9 mouse cellular contexts compared by ENCODE assay signal in the genomic region with DNA sequence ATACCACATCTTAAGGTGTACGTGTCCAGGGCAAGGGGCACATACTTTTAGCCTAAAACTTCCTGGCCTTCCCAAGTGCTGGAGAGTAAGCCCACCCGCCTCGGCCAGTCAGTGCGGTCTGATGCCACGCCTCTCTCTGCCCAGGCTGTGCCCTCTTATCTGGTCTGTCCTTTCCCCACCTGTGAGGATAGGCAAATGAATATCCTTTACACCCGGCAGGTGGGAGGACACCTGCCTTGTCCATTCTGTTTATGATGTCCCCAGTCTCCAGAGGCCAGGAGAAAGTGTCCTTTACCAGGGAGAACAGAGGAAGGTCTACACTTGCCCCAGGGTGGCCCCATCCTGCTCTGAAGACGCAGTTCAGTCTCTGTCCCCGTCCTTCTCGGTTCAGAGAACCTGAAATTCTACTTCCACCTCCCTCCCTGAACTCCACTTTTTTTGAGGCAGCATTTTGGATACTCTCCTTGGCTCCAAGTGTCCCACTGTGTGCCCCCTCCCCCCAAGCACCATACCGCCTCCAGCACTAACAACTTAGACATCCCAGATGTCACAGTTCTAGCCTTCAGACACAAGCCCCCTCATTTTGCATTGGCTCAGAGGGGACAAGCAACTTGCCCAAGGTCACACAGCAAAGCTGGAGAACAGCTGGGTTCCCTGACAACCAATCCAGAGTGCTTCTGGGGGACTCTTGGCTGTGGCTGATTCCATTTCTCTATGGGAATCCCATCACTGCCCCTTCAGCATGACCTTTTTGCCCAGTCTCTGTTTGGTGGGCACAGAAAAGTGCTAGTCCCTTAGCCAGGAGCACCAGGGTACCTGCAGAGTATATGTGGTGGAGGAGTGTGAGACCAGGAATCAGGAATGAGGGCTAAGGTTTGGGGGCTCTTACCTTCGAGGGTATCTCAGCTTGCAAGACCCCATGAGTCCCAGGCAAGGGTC. TPM values are rescaled to one million over a fixed set of nuclear protein-coding genes. Genes with fewer than 3 reads are reported as not detected.
DNase-seq lines count a peak whose midpoint lies in the region; ATAC-seq and TF ChIP-seq lines count a peak whose summit lies in the region.
"Had no signal": no experiment of that assay in that cellular context is flagged by ENCODE, and none has a peak within 500 bp of the region (broad histone marks: within the 10 kb centered on the region; RNA-seq: fewer than 3 reads in every experiment).

No protein-coding gene starts in this region.

- H3K9me3 ChIP-seq in embryonic facial prominence, embryonic 15.5 days (replicated peaks): no peaks in the 10 kb centered on the region

- WGBS in embryonic facial prominence, embryonic 15.5 days: 56% methylated on average over 11 of the region's 11 CpGs

- TF ChIP-seq POLR2A in myocyte (IDR thresholded peaks at IDR 0.05; ENCODE audit: insufficient read length, low read depth): no peak

- intact Hi-C loops in left cerebral cortex, adult 2 months (cut with DNase I): no loop called here

- no peak for TF ChIP-seq CTCF in left cerebral cortex, adult 2 months (IDR thresholded peaks at IDR 0.05)

- peak; percentile 20 for ATAC-seq in frontal cortex, adult (ENCODE audit: low TSS enrichment)
- no peak for ATAC-seq in embryonic facial prominence, embryonic 15.5 days (ENCODE audit: insufficient number of reproducible peaks, low FRiP score, low TSS enrichment, low read depth)

- H3K27ac ChIP-seq in left cerebral cortex, adult 2 months: peak overlapping the region; percentile 80
- H3K27ac ChIP-seq in embryonic facial prominence, embryonic 15.5 days (replicated peaks): no peak overlapping the region

- H3K36me3 ChIP-seq in embryonic facial prominence, embryonic 15.5 days: no peaks in the 10 kb centered on the region
- no peaks in the 10 kb centered on the region for H3K36me3 ChIP-seq in myocyte (ENCODE audit: control insufficient read depth, insufficient read depth)

- H3ac ChIP-seq in myocyte (ENCODE audit: control insufficient read depth, insufficient read length): no peak overlapping the region

- no peak overlapping the region for H3K9ac ChIP-seq in embryonic facial prominence, embryonic 15.5 days

- H3K4me1 ChIP-seq in embryonic facial prominence, embryonic 15.5 days: no peaks in the 10 kb centered on the region

- no peaks in the 10 kb centered on the region for H3K79me2 ChIP-seq in myocyte (ENCODE audit: control insufficient read depth, insufficient read depth)

- DNase-seq in frontal cortex, postnatal 14 days (ENCODE audit: low spot score in 2 of 2): no peak
- no peak for DNase-seq in left cerebral cortex, adult 2 months (ENCODE audit: extremely low spot score in 1 of 2, low spot score in 2 of 2)
- DNase-seq in left cerebral cortex, adult 11 months (ENCODE audit: low spot score): no peak
- no peak for DNase-seq in lung, postnatal 25 days (ENCODE audit: low spot score)
- DNase-seq in urinary bladder, adult 2 months (ENCODE audit: low spot score): no peak

- no peak overlapping the region for H3K4me2 ChIP-seq in embryonic facial prominence, embryonic 15.5 days (replicated peaks)
- peak overlapping the region; percentile 25 for H3K4me2 ChIP-seq in myocyte (ENCODE audit: low read depth)

- peak overlapping the region; percentile 79 for H3K4me3 ChIP-seq in left cerebral cortex, adult 2 months
- H3K4me3 ChIP-seq in embryonic facial prominence, embryonic 15.5 days (replicated peaks): 0 out of 2 replicates have a peak overlapping the region, but pooled peaks have one; percentile 1
- no peak overlapping the region for H3K4me3 ChIP-seq in myocyte

- H3K27me3 ChIP-seq in embryonic facial prominence, embryonic 15.5 days: no peaks in the 10 kb centered on the region
- peaks cover 12% of the 10 kb centered on the region for H3K27me3 ChIP-seq in myocyte (ENCODE audit: control insufficient read depth, insufficient read depth, insufficient read length)

TF ChIP-seq in myocyte, 11 proteins besides CTCF, POLR2A, EP300 and RAD21:
- TF ChIP-seq TCF3 (IDR thresholded peaks at IDR 0.05; ENCODE audit: insufficient read length, low read depth) (no peak), CEBPB (IDR thresholded peaks at IDR 0.05; ENCODE audit: insufficient read depth, poor library complexity, severe bottlenecking) (no peak), TCF12 (IDR thresholded peaks at IDR 0.05; ENCODE audit: insufficient read depth, poor library complexity, severe bottlenecking) (no peak), MAX (IDR thresholded peaks at IDR 0.05; ENCODE audit: low read depth) (no peak), REST (IDR thresholded peaks at IDR 0.05; ENCODE audit: insufficient read depth, insufficient read length) (no peak), POLR2AphosphoS2 (IDR thresholded peaks at IDR 0.05; ENCODE audit: insufficient read length, low read depth) (no peak), SRF (IDR thresholded peaks at IDR 0.05; ENCODE audit: control insufficient read depth, insufficient read length, low read depth) (no peak), USF1 (IDR thresholded peaks at IDR 0.05; ENCODE audit: low read depth) (no peak), E2F4 (IDR thresholded peaks at IDR 0.05; ENCODE audit: insufficient read depth) (no peak), MYOD1 (IDR thresholded peaks at IDR 0.05; ENCODE audit: control insufficient read depth in 1 of 3, insufficient read length in 2 of 3, low read depth in 2 of 3) (no peak), MYOG (IDR thresholded peaks at IDR 0.05; ENCODE audit: control insufficient read depth in 1 of 3, insufficient read depth in 1 of 3, insufficient read length in 2 of 3, low read depth in 2 of 3) (no peak)
TF ChIP-seq in myocyte: peak in this region for 0.

RNA-seq across cellular contexts. Expression of gene Inpp5j, which starts 0.6 kb away (rescaled TPM):
- total RNA-seq in left cerebral cortex, adult 2 months (2021): 10 to 100 TPM; 54.0 to 57.8 TPM
- 1.7 and 1.9 TPM in 2 replicates for polyA plus RNA-seq in embryonic facial prominence, embryonic 15.5 days (2015; fragmentation: Nextera tagmentation; extraction: Ambion mirVana)
- polyA plus RNA-seq in myocyte (2012; fragmentation: generic; extraction: Trizol): 5.8 TPM
- 0.70 and 1.5 TPM in 2 replicates for polyA plus RNA-seq in urinary bladder, adult 2 months (2012; rRNA removed)
- total RNA-seq: common myeloid progenitor, adult 5-6 weeks had no signal

RNA-seq across cellular contexts. Expression of gene Selenom, which starts 10.5 kb away (rescaled TPM):
- 100 to 1,000 TPM; 135 to 138 TPM for total RNA-seq in left cerebral cortex, adult 2 months (2021)
- polyA plus RNA-seq in embryonic facial prominence, embryonic 15.5 days (2015; fragmentation: Nextera tagmentation; extraction: Ambion mirVana): 197 and 208 TPM in 2 replicates
- 270 TPM for polyA plus RNA-seq in myocyte (2012; fragmentation: generic; extraction: Trizol)
- polyA plus RNA-seq in urinary bladder, adult 2 months (2012; rRNA removed): 321 and 348 TPM in 2 replicates

RNA-seq across cellular contexts. Expression of gene Pla2g3, which starts 15.9 kb away (rescaled TPM):
- total RNA-seq in left cerebral cortex, adult 2 months (2021): 1 to 10 TPM; 3.8 to 4.1 TPM
- 1.1 and 1.5 TPM in 2 replicates for polyA plus RNA-seq in embryonic facial prominence, embryonic 15.5 days (2015; fragmentation: Nextera tagmentation; extraction: Ambion mirVana)
- 0.62 TPM for polyA plus RNA-seq in myocyte (2012; fragmentation: generic; extraction: Trizol)
- 0.66 and 0.74 TPM in 2 replicates for polyA plus RNA-seq in urinary bladder, adult 2 months (2012; rRNA removed)
- total RNA-seq: common myeloid progenitor, adult 5-6 weeks had no signal

RNA-seq across cellular contexts. Expression of gene Smtn, which starts 36.4 kb away (rescaled TPM):
- total RNA-seq in left cerebral cortex, adult 2 months (2021): 10 to 100 TPM in 1 of 2 experiments, 1 to 10 TPM in 1; 9.6 to 12.2 TPM
- polyA plus RNA-seq in embryonic facial prominence, embryonic 15.5 days (2015; fragmentation: Nextera tagmentation; extraction: Ambion mirVana): 89.2 and 93.7 TPM in 2 replicates
- 141 TPM for polyA plus RNA-seq in myocyte (2012; fragmentation: generic; extraction: Trizol)
- polyA plus RNA-seq in urinary bladder, adult 2 months (2012; rRNA removed): 371 and 680 TPM in 2 replicates

RNA-seq across cellular contexts. Expression of gene Rnf185, which starts 51.9 kb away (rescaled TPM):
- 10 to 100 TPM; 26.4 to 27.6 TPM for total RNA-seq in left cerebral cortex, adult 2 months (2021)
- 35.6 and 37.6 TPM in 2 replicates for polyA plus RNA-seq in embryonic facial prominence, embryonic 15.5 days (2015; fragmentation: Nextera tagmentation; extraction: Ambion mirVana)
- polyA plus RNA-seq in myocyte (2012; fragmentation: generic; extraction: Trizol): 47.2 TPM
- polyA plus RNA-seq in urinary bladder, adult 2 months (2012; rRNA removed): 27.0 and 28.2 TPM in 2 replicates
